Mouse (Mus musculus): ENCODE measurements around the gene Akirin1.

Gene Akirin1

DNA sequence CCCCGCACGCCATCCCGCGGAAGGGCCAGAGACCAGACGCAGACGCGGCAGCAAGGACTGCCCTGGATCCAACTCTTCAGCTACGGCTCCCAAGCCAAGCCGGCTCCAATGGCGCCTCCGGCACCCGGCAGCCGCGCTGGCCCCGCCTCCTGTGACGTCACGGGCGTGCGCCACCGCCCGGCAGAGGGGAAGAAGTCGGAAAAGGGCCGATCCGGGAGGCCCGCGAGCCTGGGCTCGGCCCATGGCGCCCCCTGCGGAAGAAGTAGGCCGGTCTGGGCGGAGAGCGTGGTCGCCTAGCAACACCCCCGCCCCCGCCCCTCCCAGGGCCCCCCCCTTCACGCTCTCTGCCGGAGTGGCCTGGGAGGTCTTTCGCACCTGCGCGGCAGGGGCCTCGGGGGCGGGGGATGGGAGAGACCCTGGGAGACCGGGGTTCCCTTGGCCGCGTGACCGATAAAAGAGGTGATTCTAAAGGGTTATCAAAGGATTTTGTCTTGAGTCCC is at the start of gene Akirin1:
TSS of gene Akirin1 (minus strand) at position 194 of the 500 bp plus-strand sequence.
- DNase-seq, result peak; percentile 95 to 97

DNA sequence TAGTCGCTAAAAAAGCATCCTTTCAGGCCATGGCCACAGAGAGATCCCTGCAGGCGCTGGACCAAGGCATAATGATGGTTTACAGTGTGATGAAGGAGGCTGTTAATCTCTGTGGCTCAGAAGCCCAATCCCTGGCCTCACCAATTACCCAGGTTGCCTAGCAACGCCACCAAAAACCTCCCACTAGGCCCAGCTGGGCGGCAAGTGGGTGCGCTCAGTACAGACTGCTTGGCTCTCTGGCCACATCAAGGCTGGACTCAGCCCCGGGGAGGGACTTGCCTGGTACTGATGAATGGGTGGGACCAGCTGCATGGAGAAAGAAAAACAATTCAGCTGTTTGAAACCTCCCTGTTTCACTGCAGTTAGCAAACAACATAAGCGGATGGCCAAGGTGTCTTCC is 47.7 kb upstream of the Akirin1 start:
- DNase-seq, result no peak

DNA sequence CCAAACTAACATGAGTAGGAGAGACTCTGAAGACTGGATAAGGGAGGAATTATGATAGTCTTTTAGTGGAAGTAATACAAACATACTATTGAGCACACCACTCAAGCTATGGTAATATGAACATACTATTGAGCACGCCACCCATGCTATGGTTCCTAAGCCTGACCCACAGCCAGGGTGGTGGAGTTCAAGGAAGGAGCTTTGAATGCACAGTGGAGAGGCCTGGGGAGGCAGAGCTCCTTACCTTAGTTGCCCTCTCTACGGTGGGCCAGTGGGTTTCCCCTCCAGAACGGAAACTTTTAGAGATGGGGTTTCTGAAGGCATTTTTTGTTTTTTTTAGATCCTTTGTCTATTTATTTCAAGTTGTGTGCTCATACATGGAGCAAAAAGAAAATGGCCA is 47.3 kb upstream of the Akirin1 start:
- no peak for DNase-seq

DNA sequence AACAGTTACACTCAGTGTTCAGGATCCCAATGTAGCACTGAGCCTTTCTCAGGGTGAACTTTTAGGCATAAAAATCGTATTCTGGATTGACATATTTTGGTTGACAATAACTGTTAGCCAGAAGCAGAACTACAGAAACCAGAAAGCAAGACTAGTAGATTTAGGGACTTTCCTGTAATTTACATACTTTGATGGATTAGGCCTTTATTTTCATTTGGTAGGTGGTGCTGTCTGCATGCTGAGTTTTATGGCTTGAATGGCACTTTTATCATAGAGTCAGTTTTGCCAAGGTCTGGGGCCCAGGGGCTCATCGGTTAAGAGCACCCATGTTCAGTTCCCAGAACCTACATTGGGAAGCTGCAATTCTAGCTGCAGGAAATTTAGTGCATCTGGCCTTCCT is 44.9 kb upstream of the Akirin1 start:
- DNase-seq, result no peak

DNA sequence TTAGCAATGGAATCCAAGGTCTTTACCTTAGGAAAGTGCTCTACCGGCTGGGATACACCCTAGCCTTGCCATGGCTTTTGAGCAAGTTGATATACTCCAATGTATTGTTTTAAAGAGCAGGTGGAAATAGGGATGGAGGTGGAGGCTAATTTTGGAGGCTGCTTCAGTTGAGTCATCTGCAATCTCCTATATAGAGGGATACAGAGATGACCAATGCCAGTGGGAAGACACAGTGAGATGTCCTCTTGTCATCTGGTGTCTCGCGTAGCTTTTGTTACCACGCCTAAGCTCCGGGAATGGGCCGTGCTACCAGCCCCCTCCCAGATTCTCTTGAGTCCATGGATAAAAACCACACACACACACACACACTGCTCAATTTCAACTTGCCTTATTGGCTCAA is 43.0 kb upstream of the Akirin1 start:
- DNase-seq, result no peak

DNA sequence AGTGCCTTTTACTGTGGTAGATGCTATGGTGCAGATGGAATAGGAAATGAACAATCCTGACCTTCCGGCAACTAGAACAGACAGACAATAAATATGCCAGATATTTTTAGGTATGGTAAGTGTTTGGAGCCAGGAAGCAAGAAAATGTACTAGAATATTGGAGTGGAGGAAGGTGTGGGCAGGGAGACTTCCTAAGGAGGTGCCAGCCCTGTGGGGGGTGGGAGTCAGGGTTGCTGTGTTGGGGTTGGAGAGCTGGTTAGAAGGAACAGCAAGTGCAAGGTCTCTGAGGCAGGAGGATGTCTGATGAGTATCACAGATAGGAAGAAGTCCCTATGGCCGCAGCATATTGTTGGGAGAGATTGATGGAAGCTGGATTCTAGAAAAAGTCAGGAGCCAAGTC is 42.5 kb upstream of the Akirin1 start:
- DNase-seq, result no peak

DNA sequence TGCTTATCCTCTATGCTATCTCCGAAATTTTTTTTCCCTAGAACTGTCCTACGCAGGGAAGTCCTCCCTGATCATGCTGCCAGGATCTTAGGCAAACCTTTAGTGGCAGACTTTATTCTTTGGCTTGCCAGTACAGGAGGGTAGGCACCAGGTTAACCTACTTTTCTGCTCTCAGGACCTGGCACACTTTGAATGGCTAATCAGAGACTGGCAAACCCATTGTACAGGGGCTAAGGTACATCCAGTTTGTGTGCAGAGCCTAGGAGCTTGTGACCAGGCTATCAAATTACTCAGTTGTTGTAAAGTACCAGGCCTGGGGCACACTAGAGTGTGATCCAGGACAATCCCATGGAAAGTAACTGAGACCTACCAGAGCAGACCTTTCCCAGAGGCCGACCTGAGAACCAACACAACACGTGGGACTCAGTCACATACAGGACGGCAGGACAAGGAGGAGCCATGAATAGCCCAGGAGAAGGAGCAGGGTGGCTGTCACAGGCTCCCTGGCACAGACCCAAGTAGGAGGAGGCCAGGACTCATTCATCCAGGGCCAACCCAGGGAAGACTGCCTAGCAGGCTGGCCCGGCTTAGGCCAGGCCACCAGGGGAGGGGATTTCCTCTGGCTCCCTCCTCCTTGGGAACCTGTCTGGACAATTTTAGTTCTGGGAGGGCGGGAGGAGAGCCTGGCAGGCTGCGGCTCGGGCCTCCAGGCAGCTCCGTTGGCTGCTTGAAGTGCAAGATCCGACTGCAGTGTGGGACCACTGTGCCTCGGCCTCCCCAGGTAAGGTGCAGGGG is 37.2 kb upstream of the Akirin1 start, which contains the start of gene Rhbdl2:
TSS of gene Rhbdl2 (plus strand) at position 684 of the 795 bp plus-strand sequence.
- DNase-seq, result peak; percentile 79 to 83

DNA sequence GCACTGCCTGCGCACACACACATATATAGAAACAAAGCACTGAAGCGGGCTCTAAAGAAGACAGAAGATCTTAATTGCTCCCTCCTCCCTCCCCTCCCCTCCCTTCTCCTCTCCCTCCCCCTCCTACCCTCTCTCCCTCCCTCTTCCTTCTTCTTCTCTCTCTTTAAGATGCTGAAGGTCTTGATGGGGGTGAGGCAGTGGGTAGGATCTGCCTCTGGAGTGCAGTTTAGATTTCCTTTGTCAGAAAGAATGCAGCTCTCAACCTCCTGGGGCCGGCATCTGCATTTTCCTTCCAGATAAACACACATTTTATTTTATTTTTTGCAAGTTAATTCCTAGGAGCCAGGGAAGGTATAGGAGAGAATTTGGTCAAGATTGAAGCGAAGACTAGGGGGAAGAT is 18.1 kb upstream of the Akirin1 start:
- DNase-seq, result no peak

DNA sequence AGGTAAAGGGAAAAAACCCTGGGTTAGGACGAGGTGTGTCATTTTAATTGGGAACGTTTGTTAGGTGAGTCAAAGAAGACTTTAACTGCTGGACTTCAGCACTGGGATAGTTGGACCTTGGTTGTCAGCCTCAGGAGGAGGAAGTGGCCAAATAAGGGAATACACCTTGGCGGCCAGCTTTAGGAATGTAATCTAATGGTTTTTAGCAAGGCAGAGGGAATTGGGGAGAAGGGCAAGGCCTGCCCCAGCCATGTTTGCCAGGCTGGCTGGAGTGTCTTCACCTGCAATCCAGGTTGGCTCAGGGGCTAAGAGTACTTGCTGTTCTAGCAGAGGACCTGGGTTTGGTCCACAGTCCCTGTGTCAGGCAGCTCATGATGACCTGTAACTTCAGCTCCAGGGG is 17.7 kb upstream of the Akirin1 start:
- DNase-seq, result no peak

DNA sequence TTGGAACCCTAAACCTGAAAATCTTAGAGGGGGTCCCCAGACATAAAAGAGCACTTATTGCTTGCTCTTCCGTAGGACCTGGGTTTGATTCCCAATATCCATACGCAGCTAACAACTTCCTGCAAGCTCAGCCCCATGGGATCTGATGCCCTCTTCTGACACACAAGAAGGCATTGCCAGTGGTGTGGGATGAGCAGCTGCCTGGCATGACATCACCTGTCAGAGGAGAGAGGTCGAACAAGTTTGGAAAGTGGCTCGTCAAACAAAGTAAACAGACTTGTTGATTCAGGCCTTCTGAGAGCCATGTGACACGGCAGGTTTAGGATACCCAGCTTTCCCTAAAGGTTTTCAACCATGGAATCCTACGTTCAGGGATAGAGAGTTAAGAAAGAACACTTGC is 14.9 kb upstream of the Akirin1 start:
- no peak for DNase-seq

DNA sequence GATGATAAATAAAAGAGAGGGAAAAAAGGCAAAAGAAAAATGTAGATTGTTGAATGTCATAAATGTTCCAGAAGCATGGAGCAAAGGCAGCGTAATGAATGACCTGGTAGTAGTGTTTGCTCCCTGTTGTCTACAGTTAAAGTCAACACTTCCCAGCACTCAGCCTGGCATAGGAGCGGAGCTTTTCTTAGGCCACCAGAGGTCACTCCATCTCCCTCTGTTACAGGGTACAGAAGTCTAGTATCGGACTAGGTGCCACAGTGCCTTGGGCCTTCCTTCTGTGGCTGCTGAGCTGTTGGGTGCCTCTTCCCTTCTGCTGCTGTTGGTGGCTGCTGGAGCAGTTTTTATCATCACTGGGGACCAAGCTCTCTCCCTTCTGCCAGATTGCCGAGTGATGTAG is 8.2 kb upstream of the Akirin1 start:
- DNase-seq, result peak; percentile 31 to 35

DNA sequence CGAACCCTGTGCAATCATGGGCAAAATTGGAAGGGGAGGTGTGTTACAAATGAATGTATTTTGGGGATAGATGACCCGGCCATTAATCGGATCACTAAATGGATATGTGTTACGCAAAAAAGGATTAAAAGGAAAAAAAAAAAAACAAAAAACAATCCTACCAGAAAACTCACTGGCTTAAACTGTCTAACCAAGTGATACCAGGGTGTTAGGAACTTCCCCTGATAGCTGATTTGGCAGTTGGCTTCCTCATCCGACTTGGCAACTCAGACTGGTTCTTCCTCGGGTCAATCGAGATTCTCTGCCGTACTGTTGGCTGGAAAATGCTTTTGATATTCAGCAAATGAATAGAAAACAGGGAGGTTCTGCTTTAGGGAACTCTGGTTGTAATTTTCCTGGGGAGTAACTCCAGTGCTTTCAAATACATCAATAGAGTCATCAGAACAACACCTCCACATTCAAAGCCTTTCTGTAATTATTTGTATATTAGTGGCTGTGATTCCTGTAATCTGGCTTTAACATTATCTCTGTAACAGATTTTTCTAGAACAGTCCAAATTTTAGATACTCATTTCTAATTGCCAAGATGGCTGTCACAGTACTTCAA is 665 bp upstream of the Akirin1 start:
- peak; percentile 47 to 49 for DNase-seq

DNA sequence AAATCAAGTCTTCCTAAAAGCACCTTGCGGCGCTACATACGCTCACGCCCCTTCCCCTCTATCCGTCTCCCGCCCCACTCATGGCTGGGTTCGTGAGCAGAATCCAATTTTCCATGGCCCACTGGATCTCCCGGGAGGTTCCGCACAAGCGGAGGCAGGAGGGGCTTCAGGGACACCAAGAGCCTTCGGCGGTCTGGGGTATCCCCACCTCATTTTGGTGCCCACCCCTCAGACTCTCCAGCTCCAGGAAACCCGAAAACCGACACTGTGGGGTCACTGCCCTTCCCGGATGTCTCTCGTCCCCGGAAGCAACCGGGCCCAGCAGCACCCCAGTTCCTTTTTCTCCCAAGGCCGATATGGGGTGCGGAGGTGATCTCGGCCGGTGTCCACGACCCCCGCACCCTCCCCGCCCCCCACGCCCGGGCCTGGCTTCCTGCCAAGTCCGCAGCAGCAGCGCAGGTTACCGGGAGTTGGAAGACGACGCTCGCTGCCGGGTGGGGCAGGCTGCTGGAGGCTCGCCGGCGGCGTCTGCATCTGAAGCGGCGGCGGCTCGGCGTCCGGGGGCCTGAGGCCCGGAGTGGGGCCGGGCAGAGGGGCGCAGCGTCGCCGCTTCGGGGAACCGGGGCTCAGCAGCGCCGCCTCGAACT is 538 bp downstream of the Akirin1 start:
- DNase-seq, result peak; percentile 15 to 17

DNA sequence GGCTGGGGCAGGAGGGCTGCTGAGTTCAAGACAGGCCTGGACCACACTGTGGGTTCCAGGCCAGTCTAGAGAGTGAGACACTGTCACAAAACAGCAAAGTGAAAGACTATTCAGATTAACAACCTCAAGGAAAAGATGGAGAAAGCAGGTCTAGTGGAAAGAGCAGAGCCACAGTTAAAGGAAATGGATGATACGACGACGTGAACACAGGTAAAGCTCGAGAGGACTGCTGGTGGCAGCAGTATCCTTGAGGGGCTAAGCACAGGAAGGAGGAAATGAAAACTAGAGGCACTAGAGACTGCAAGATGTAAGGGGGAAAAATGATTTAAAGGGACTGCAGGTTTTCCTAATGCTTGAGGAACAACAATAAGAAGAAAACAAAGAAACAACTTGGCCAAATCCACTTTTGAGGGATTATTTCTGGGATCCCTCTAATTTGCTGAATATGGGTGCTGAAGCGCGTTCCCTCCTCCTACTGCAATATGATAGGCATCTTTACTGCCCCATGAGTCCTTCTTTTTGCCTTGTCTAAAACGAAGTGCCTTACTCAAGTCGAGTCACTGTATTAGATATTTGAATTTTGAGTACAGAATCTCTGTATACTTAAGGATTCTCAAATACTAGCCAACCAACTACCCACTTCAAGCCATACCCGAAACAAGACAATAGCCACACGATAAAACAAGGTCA is 1.3 kb downstream of the Akirin1 start:
- DNase-seq, result no peak

DNA sequence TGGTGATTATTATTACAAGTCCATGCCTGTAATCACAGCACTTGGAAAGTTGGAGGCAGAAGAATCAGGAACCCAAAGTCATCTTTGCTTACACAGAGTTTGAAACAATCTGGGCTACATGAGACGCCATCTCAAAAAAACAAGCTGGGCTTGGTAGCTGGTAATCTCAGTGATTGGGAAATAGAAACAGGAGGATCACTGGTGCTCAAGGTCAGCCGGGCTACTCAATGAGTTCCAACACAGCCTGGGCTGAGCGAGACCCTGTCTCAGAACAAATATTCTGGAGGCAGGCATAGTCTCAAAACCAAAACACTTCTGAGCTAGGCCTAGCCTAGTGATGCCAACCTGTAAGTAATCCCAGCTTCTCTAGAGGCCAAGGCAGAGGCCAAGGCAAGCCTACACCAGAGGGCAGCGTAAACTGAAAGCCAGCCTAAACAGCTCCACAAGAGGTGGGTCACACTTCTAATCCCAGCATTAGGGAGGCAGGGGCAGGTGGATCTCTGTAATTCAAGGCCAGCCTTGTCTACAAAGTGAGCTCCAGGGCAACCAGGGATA is 4.8 kb downstream of the Akirin1 start:
- DNase-seq, result no peak

DNA sequence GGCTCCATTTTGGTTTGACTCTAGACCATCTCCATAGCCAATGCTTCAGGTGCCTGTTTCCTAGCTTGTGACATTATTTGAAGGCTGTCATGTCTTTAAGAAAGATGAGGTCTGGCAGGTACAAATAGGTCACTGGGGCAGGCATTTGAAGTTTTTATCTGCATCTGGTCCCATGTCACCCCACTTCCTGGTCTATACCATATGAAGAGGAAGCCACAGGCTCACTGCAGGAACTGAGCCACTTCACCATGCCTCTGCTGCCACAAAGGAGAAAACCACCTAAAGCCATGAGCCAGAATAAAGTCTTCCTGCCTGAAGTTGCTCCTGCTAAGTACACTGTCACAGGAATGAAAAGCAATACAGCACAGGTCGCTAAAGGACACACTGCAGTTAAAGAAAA is 7.3 kb downstream of the Akirin1 start:
- DNase-seq, result no peak

DNA sequence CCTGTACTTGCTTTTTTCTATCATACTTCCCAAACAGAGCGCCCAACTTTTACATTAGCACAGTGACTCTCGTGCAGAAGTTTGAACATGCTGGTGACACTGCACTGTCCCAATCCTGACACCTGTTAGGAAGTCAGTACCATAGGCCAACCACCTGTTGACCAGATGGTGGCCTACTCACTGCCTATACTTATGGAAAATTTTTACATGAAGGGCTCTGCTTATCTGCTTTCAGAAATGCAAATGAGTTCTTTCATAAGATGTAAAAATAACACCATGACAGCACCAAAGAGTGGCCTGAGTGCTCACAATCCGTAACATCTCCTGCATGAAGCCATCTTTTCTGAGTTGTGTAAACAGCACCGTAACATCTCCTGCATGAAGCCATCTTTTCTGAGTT is 11.4 kb downstream of the Akirin1 start:
- no peak for DNase-seq

DNA sequence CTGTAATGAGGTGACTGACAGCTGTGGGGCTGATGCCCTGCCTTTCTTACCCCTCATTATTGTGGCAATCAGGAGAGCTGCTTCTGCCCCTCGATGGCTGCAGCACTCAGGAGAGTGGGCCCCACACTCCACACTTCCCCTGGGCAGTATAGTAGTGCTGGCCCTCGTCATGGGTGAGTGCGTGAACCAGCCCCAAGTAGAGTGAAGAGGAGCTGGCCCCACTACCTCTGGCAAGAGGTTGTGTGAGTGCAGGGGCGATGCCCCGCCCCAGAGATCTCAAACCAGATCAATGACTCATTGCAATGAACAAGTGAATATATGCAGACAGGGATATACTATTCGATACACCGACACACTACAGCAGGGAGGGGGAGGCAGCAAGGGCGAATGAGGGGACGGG is 16.6 kb downstream of the Akirin1 start:
- no peak for DNase-seq

DNA sequence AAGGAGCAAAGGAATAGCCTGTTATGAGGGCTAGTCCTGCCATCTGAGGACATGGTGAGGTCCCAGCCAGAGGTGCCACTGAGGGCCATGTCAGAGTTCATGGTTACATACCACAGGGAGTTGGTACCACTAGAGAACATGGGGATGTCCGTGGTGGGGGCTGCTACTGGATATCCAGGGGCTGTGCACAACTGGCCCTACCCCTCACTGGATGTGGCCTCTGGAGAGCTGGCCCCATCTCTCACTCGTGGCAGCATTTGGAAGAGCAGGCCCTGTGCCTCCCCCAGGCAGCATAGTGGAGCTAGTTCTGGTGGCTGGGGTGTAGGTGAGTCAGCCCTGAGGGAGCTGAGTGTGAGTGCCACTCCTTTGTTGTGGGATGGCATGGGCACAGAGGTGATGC is 17.2 kb downstream of the Akirin1 start:
- no peak for DNase-seq

DNA sequence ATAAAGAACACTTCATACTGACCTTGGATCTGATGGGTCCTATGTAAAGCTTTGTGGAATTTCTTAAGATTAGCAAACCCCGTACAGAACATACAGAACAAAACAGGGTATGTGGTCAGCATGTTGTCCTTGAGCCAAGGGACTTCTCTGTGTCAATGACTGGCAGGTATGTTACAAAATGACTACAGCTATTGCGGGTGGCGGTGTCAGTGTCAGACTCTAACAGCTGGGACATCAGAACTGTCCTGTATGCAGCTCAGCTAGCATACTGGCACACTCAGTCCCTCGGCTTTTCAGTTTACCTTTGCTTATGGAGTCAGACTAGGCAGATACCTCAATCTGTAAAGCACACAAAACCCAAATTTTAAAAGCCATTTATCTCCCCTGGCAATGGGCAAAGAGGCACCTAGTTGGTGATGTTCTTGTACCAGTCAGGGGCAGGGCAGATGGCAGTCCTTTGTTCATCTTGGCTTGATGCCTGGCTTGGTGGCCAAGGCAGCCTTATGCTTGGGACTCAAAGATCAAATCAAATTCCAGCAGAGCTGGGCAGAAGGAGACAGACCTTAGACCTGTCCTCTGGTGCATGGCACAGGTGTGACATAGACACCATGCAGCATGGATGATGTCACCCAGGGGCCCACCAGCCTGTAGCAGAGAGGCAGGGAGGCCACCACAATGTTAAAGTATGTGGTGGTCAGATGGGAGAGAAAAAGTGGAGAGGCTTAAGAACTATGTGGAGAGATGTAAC is 17.8 kb downstream of the Akirin1 start:
- no peak for DNase-seq

DNA sequence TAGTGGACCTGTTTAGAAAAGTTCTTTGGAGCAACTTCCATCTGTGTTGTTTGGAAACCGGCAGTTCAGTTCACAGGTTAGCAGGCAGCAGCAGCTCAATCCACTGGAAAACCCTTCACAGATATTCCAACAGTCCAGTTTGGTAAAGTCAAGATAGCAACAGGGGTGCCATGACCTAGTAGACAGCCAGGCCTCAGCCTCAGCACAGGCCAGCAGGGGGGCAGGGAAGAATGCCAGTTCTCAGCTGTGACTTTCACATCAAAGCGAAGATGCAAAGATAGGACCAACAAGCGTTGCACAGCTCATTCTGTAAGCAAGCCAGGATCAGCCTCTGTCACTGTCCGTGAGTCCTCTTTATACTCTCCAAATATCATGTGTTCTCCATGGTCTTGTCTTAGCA is 28.4 kb downstream of the Akirin1 start:
- no peak for DNase-seq

DNA sequence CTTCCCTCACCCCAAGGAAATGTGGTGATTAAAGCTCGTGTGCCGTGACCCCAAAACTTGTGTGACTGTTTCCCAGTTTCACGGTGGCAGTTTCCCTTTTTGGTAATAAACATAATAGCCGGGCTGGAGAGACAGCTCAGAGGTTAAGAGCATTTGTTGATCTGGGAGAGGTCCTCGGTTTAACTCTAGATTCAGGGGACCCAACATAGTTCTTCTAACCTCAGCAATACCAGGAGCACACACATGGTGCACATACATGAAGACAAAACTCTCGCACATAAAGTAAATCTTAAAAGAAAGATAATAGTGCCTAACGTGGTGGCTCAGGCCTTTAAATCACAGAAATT is 31.7 kb downstream of the Akirin1 start:
- no peak for DNase-seq

All from kidney, adult 8-10 months (tissue).